In the genomic region with DNA sequence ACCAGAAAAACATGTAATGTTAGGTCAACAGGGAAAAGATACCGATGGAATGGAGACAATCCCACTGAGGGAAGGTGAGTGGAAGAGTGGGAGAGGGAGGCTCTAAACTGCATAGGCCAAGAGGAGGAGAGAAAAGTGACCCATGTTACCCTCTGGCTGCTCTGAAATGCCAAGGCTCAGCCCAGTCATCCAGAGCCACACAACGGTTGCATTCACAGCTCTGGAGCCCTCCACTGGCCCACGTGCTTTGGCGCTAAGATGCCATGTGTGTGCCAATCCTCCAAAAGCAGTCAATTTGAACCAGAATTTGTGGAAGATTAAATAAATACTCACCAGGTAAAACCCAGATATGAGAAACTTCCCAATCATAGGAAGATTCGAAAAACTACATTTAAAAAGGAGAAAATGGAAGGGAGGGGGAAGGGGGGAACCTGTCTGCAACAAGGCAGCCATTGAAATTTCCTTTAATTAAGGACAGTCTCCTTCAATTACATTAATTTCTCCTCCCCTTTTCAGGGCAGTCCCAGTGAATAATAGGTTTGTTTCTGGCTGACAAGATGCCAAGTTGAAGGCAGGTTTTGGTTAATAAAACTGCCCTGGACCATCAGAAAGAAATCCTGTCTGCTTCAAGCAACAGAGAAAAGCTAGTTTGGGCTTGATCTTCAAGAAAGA, we compare ENCODE assay signal across 11 mouse cellular contexts.
DNase-seq lines count a peak whose midpoint lies in the region; ATAC-seq lines count a peak whose summit lies in the region.
"Had no signal": no experiment of that assay in that cellular context is flagged by ENCODE, and none has a peak within 500 bp of the region (broad histone marks: within the 10 kb centered on the region; RNA-seq: fewer than 3 reads in every experiment).

No protein-coding gene starts in this region.

- 90% methylated on average over 5 of the region's 5 CpGs for WGBS in midbrain, embryonic 11.5 days
- 74% methylated on average over 5 of the region's 5 CpGs for WGBS in midbrain, embryonic 15.5 days
- 59% methylated on average over 5 of the region's 5 CpGs for WGBS in embryonic facial prominence, embryonic 10.5 days
- 72% methylated on average over 5 of the region's 5 CpGs for WGBS in neural tube, embryonic 15.5 days
- 86% methylated on average over 5 of the region's 5 CpGs for WGBS in intestine, embryonic 15.5 days

- H3K9me3 ChIP-seq in midbrain, embryonic 11.5 days (ENCODE audit: control insufficient read depth, low read length) = no peaks in the 10 kb centered on the region
- H3K9me3 ChIP-seq in midbrain, embryonic 15.5 days = no peaks in the 10 kb centered on the region
- no peaks in the 10 kb centered on the region for H3K9me3 ChIP-seq in embryonic facial prominence, embryonic 10.5 days
- no peaks in the 10 kb centered on the region for H3K9me3 ChIP-seq in neural tube, embryonic 15.5 days (replicated peaks)
- H3K9me3 ChIP-seq in intestine, embryonic 15.5 days = no peaks in the 10 kb centered on the region
- H3K9me3 ChIP-seq: heart, embryonic 10.5 days; liver, embryonic 15.5 days had no signal

- no peaks in the 10 kb centered on the region for H3K27me3 ChIP-seq in midbrain, embryonic 11.5 days (ENCODE audit: control insufficient read depth, insufficient read depth, low read length)
- no peaks in the 10 kb centered on the region for H3K27me3 ChIP-seq in midbrain, embryonic 15.5 days (replicated peaks)
- no peaks in the 10 kb centered on the region for H3K27me3 ChIP-seq in embryonic facial prominence, embryonic 10.5 days (replicated peaks; ENCODE audit: low read depth, poor library complexity, severe bottlenecking)
- H3K27me3 ChIP-seq in neural tube, embryonic 15.5 days (replicated peaks) = no peaks in the 10 kb centered on the region
- H3K27me3 ChIP-seq in intestine, embryonic 15.5 days (replicated peaks) = no peaks in the 10 kb centered on the region
- H3K27me3 ChIP-seq: liver, embryonic 15.5 days had no signal

- no peak overlapping the region for H3K4me3 ChIP-seq in midbrain, embryonic 11.5 days (ENCODE audit: low read depth, low read length)
- no peak overlapping the region for H3K4me3 ChIP-seq in midbrain, embryonic 15.5 days
- H3K4me3 ChIP-seq in embryonic facial prominence, embryonic 10.5 days = no peak overlapping the region
- H3K4me3 ChIP-seq in neural tube, embryonic 15.5 days (replicated peaks) = no peak overlapping the region
- H3K4me3 ChIP-seq in intestine, embryonic 15.5 days (replicated peaks) = no peak overlapping the region
- H3K4me3 ChIP-seq: heart, embryonic 10.5 days; liver, embryonic 15.5 days had no signal

- no peak for ATAC-seq in midbrain, embryonic 11.5 days (ENCODE audit: low FRiP score)
- ATAC-seq in midbrain, embryonic 15.5 days (replicated peaks) = no peak
- peak; percentile 63; the same call in 1 of the 2 replicates for ATAC-seq in neural tube, embryonic 15.5 days (ENCODE audit: low FRiP score)
- no peak for ATAC-seq in intestine, embryonic 15.5 days
- ATAC-seq in CD4-positive, CD25-positive, alpha-beta regulatory T cell, adult 4 months = no peak

- no peaks in the 10 kb centered on the region for H3K4me1 ChIP-seq in midbrain, embryonic 11.5 days (ENCODE audit: control insufficient read depth, insufficient read depth, low read length)
- 0 out of 2 replicates have a peak, but pooled peaks cover 5% of the 10 kb centered on the region for H3K4me1 ChIP-seq in midbrain, embryonic 15.5 days
- H3K4me1 ChIP-seq in embryonic facial prominence, embryonic 10.5 days = peaks cover 47% of the 10 kb centered on the region
- 0 out of 2 replicates have a peak, but pooled peaks cover 7% of the 10 kb centered on the region for H3K4me1 ChIP-seq in neural tube, embryonic 15.5 days
- H3K4me1 ChIP-seq in intestine, embryonic 15.5 days (replicated peaks) = no peaks in the 10 kb centered on the region
- H3K4me1 ChIP-seq: liver, embryonic 15.5 days had no signal

- DNase-seq in midbrain, embryonic 11.5 days (ENCODE audit: low spot score, missing footprints) = peak; percentile 75
- no peak for DNase-seq in embryonic facial prominence, embryonic 10.5 days (ENCODE audit: low spot score)
- DNase-seq in frontal cortex, postnatal 36 days (ENCODE audit: low spot score in 2 of 2) = peak; percentile 18 to 33
- DNase-seq: adrenal gland, adult 2 months; thymus, postnatal 25 days had no signal

- H3K9ac ChIP-seq in midbrain, embryonic 11.5 days (ENCODE audit: low read length) = no peak overlapping the region
- no peak overlapping the region for H3K9ac ChIP-seq in midbrain, embryonic 15.5 days
- no peak overlapping the region for H3K9ac ChIP-seq in neural tube, embryonic 15.5 days (replicated peaks)
- H3K9ac ChIP-seq in intestine, embryonic 15.5 days = no peak overlapping the region
- H3K9ac ChIP-seq: liver, embryonic 15.5 days had no signal

- no peaks in the 10 kb centered on the region for H3K36me3 ChIP-seq in midbrain, embryonic 11.5 days (ENCODE audit: control insufficient read depth, insufficient read depth, low read length)
- no peaks in the 10 kb centered on the region for H3K36me3 ChIP-seq in midbrain, embryonic 15.5 days (replicated peaks)
- no peaks in the 10 kb centered on the region for H3K36me3 ChIP-seq in embryonic facial prominence, embryonic 10.5 days (replicated peaks)
- H3K36me3 ChIP-seq in neural tube, embryonic 15.5 days = no peaks in the 10 kb centered on the region
- H3K36me3 ChIP-seq in intestine, embryonic 15.5 days = no peaks in the 10 kb centered on the region
- H3K36me3 ChIP-seq: heart, embryonic 10.5 days; liver, embryonic 15.5 days had no signal

- H3K4me2 ChIP-seq in midbrain, embryonic 11.5 days = no peak overlapping the region
- H3K4me2 ChIP-seq in midbrain, embryonic 15.5 days = no peak overlapping the region
- no peak overlapping the region for H3K4me2 ChIP-seq in neural tube, embryonic 15.5 days
- H3K4me2 ChIP-seq in intestine, embryonic 15.5 days (replicated peaks) = no peak overlapping the region
- H3K4me2 ChIP-seq: liver, embryonic 15.5 days had no signal

- H3K27ac ChIP-seq in midbrain, embryonic 11.5 days (ENCODE audit: low read depth, low read length) = no peak overlapping the region
- H3K27ac ChIP-seq in midbrain, embryonic 15.5 days = no peak overlapping the region
- H3K27ac ChIP-seq in embryonic facial prominence, embryonic 10.5 days (replicated peaks) = peak overlapping the region; percentile 26
- no peak overlapping the region; the same call in 1 of the 2 replicates for H3K27ac ChIP-seq in neural tube, embryonic 15.5 days (replicated peaks)
- H3K27ac ChIP-seq in intestine, embryonic 15.5 days = no peak overlapping the region
- H3K27ac ChIP-seq: heart, embryonic 10.5 days; liver, embryonic 15.5 days had no signal
